Mouse (Mus musculus) adipocyte (in vitro differentiated cells): ENCODE data around the gene Atp8b2.
A peak's percentile ranks its signal among the peaks of the same experiment; 100 is the strongest.

Source experiments
- DNase-seq: peaks from one replicate; pipeline ENCODE4 v3.0.0-alpha.2; 2016; ENCODE audit warnings: low spot score

Gene Atp8b2

GRCm38 (mm10) chr3:89963221-89963763, at the start of gene Atp8b2:
Gene Atp8b2 (minus strand): TSS chr3:89963508.
- peak; percentile 68 for DNase-seq

GRCm38 (mm10) chr3:90010291-90010690, 47.0 kb upstream of the Atp8b2 start:
- no peak for DNase-seq

DNA sequence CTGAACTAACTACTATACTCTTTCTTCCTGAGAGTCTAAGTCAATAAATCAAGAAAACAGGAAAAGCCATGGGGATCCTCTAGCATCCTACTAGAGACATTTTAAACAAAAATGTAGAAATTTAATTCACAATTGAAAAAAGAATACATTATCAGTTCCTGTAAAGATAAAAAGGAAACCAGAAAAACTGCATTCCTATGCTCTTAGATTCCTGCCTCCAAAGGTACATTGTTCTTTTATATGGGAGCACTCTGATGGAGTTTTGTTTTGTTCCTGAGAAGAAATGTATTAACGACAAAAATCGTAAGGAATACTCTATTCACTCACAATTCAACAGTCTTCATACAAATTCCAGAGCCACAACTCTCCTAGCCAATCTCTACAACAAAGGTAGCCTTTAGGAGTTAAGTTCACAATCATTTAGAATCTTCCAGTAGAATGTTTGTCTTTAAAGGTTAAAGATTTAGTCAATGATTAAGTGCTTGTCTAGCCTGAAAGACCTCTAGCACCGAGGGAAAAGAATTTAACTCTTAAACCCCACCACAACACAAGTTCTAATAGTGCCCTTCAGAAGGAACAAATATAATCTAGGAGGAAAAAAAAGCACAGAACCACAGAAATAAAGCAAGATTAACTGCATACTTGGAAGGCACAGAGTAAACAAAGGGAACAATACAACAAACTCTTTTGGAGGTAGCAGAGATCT, 40.9 kb upstream of the Atp8b2 start:
- no peak for DNase-seq

DNA sequence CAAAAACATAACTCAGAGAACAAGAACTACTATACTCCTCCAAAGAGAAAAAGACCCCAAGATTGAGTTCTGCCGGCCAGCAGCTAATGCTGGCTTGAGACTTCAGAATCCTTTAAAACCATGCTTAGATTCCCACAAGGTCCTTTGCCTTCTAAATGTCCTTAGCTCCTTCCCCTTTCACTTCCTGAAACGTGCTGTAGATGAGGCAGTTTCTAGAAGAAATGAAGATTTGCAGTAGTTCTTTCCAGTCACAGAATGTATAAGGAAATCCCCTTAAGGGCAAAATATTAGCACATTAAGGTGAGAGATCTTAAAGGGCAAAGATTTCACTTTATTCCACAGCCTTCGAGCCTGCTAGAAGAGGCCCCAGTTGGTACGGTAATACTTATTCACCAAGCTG, 36.5 kb upstream of the Atp8b2 start:
- peak; percentile 8 for DNase-seq

DNA sequence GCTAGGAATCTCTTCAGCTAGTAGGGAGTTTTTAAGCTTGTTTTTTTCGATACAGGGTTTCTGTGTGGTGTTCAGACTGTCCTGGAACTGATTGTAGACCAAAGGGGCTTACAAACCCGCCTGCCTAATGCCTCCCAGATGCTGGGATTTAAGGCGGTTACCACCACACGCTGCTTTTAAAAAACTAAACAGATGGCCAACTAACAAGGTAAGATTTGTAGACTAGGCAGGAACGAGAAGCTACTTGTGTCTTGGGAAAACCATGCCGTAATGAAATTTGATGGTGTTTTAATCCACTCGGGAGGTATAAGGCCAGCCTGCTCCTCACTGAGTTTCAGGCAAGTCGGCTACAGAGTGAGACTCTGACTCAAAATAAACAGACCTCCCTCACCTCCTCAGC, 35.8 kb upstream of the Atp8b2 start:
- DNase-seq = no peak

GRCm38 (mm10) chr3:89998612-89999054, 35.3 kb upstream of the Atp8b2 start, which contains the start of gene Hax1:
Gene Hax1 (minus strand): TSS chr3:89998780.
- peak; percentile 92 for DNase-seq

- no peak for DNase-seq
Measured at GRCm38 (mm10) chr3:89997791-89998495, 34.6 kb upstream of the Atp8b2 start.

DNA sequence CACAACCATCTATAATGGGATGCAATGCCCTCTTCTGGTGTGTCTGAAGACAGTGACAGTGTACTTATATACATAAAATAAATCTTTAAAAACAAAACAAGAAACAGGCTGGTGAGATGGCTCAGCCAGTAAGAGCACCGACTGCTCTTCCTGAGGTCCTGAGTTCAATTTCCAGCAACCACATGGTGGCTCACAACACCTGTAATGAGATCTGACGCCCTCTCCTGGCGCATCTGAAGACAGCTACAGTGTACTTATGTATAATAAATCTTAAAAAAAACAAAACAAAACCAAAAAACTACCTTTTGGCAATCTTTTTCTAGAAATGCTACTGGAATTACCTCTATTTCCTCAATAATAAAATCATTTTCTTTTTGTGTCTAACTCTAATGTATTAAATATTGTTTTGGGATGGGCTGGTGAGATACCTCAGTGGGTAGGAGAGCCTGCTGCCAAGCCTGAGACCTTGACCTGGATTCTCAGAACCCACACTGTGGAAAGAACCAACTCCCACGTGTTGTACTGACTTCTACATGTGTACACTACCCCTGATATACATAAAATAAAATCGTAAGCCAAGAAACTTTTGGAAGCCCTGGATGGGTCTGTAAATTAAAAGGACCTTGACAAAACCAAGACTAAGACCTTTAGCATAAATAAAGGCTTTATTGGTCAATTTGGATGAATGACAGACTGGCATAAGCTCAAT, 31.7 kb upstream of the Atp8b2 start:
- DNase-seq = no peak

DNA sequence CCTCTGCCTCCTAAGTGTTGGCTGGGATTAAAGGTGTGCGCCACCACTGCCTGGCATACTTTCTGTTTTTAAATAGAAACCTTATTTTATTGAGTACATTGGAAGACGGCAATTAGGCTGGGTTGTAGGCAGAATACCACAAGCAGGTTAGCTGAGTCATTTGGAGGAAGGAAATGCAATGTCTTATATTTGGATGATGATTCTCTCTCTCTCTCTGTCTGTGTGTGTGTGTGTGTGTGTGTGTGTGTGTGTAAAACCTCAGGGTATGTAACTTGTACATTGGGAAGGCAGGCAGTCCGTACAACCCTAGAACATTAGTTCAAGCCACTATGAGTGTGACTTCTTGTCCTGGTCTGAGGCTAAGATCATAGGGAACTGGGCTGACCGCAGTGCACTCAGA, 24.5 kb upstream of the Atp8b2 start:
- no peak for DNase-seq

GRCm38 (mm10) chr3:89987211-89987610, 23.9 kb upstream of the Atp8b2 start:
- no peak for DNase-seq

- DNase-seq = no peak
Measured at GRCm38 (mm10) chr3:89982426-89982825, 19.1 kb upstream of the Atp8b2 start.

DNA sequence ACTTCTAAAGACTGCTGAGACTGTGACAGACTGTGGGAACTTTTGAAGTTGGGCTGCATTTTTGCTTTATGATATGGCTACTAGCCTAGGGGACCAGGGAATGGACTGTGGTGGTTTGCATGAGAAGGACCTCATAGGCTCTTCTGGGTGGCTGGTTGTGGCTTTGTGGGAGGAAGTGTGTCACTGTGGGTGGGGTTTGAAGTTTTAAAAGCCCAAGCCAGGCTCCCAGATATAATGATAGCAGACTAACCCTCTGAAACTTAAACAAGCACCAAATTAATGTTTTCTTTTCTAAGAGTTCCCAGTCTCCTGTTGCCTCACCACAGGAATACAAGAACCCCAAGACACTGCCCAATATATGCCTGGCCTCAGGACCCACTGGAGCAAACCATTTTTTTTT, 13.6 kb upstream of the Atp8b2 start:
- no peak for DNase-seq

DNA sequence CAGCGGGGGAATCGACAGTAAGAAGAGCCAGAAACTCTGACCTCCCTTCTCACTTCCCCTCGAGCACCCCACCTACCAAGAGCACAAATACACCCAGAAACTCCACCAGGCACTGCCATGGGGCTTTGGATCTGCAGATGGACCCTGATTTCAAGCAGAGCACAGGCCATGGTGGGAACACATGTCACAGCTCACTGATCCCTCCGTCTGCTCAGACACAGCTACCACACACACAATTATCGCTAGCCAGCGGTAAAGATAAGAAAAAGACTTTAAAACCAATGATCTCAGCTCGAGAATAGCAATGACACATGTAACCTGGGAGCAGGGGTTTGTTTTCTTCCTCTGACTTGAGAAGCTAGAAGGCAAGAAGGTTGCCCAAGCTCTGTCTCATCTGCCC, 5.2 kb upstream of the Atp8b2 start:
- DNase-seq = no peak

DNA sequence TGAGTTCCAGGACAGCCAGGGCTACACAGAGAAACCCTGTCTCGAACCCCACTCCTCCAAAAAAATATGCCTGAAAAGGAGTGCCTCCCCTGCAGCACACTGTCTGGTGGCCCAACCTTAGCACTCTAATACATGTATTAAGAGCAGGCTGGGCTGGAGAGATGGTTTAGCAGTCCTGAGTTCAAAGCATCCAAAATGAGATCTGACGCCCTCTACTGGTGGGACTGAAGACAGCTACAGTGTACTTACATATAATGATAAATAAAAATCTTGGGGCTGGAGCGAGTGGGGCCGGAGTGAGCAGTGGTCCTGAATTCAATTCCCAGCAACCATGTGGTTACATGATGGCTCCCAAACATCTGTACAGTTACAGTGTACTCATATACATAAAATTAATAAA, 3.6 kb upstream of the Atp8b2 start:
- DNase-seq = peak; percentile 28

GRCm38 (mm10) chr3:89965972-89966371, 2.7 kb upstream of the Atp8b2 start:
- no peak for DNase-seq

DNA sequence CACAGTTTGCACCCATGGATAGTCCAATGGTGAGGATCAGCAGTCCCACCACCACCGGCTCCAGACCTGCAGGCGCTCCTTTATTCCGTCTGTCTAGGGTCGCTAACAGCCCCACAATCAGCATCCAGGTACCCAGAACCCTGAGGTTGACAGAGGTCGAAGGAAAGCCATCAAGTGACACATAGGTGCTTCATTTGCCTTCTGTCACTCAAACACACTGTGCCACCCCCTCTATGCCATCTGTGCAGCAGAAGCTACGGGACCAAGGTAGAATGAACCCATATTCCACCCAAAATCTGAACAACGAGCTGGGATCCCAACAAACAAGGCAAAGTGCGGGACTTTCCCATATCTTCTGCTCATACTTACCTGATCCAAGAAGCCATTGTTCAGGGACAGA, 2.2 kb upstream of the Atp8b2 start:
- DNase-seq = no peak

DNA sequence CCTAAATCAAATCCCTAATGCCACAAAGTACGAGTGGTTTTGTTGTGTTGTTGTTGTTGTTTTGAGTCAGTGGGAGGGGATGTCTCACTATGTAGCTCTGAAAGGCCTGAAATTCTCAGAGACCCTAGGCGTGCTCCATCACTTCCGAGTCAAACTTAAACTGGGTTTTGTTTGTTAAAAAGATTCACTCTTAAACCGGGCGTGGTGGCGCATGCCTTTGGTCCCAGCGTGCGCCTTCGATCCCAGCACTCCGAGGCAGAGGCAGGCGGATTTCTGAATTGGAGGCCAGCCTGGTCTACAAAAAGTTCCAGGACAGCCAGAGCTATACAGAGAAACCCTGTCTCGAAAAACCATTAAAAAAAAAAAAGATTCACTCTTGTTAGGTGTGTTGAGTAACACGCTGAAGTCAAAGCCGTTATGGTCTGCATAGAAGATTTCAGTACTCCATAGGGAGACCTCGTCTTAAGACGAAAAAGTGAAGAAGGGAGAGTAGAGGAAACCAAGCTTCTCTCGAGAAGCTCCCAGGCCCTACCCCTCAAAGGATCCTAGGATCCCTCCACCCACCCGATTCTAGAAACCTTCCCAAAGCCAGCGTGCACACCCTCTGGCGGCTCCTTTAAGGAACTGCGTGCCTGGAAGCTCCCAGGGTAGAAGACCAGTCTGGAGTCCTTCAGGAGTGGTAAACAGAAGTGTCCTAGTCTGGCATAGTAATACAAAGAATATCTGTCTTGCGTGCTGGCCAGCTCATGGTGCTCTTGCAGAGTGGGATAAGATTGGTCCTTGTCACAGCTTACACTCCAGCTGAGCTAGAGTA, 825 bp upstream of the Atp8b2 start:
- peak; percentile 91 for DNase-seq

DNA sequence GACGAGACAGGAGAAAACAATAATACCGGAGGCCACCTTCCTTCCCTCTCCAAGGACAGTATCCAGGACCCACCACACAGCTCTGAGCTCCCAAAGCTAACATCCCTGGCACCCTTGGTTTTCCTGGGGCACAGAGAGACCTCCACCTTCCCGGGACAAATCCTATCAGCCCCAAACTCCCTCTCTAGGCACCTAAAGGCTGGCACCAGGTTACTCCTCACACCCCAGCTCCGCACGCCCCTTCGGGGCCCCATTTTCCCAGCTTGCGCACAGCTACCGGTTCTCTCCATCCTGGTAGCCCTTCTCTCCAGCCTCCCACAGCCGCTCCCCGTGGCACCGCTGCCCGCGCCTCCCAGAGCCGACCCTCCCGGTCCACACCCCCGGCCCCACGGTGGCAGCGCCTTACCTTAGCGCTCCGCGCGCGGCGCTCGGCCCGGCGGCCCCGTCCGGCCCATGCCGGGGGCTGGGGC, 522 bp downstream of the Atp8b2 start:
- DNase-seq = no peak

DNA sequence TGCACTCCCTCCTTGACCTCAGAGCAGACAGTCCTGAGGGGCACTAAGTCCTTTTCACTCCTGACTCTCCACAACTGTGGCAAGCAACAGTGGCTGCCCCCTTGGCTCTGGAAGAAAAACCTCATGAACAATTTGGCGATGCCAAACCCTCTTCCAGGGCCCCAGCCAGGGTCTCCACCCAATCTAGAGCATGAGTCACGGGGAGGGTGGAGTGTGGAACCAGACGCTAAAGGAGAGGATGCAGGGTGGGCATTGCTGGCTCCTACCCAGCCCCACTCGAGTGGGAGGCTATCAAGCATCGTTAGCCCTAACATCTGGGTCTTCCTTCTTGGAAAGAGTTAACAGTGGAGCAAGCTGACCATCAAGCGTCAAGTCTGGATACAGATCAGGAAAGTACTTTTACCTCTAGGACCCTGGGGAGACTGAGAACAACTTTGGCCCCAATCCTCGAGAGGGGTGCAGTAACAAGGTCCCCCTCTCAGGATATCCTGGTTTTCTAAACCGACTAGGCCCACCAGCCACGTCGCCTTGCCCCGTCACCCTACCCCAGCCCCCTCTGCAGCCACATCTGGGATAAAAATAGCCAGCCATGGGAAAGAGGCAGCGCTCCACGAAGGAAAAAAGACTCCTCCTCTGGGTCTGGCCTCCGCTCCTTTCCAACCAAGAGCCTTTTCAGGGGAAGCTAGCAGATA, 1.1 kb downstream of the Atp8b2 start:
- peak; percentile 73 for DNase-seq

- DNase-seq = no peak
Measured at GRCm38 (mm10) chr3:89961436-89961835, 1.9 kb downstream of the Atp8b2 start.

GRCm38 (mm10) chr3:89960469-89960868, 2.8 kb downstream of the Atp8b2 start:
- DNase-seq = peak; percentile 85
